Mouse (Mus musculus) liver, embryonic 13.5 days (tissue): ENCODE measurements around the gene BC034090. TPM values are rescaled to one million over a fixed set of nuclear protein-coding genes. Genes with fewer than 3 reads are reported as not detected.

Source experiments
- ATAC-seq: fragments of 200-750 bp; cut with Nextera tagmentation; 2 replicates; pipeline ENCODE4 v1.8.0; 2017; ENCODE audit warnings: low read depth, mild to moderate bottlenecking, moderate number of reproducible peaks, moderate library complexity
- DNase-seq: peaks from one replicate; pipeline ENCODE4 v3.0.0; 2022
- H3K27ac ChIP-seq: fragments of 300-500 bp; sonication (generic); 2 replicates; pipeline ENCODE4 v1.5.1; 2015; ENCODE audit warnings: moderate library complexity, mild to moderate bottlenecking, inconsistent platforms
- H3K27me3 ChIP-seq: fragments of 300-500 bp; sonication (generic); 2 replicates; pipeline ENCODE4 v1.6.1; 2015; ENCODE audit warnings: mild to moderate bottlenecking, inconsistent platforms
- H3K36me3 ChIP-seq: fragments of 300-500 bp; sonication (generic); 2 replicates; pipeline ENCODE4 v1.6.1; 2015; ENCODE audit warnings: mild to moderate bottlenecking, inconsistent platforms
- H3K4me1 ChIP-seq: fragments of 300-500 bp; sonication (generic); replicated peaks from 2 replicates; pipeline ENCODE4 v1.6.1; 2015; ENCODE audit warnings: inconsistent platforms
- H3K4me2 ChIP-seq: fragments of 300-500 bp; sonication (generic); 2 replicates; pipeline ENCODE4 v1.6.1; 2015; ENCODE audit warnings: inconsistent platforms, mild to moderate bottlenecking, moderate library complexity
- H3K4me3 ChIP-seq: fragments of 300-500 bp; sonication (generic); replicated peaks from 2 replicates; pipeline ENCODE4 v1.5.1; 2015; ENCODE audit warnings: mild to moderate bottlenecking, inconsistent platforms
- H3K9ac ChIP-seq: fragments of 300-500 bp; sonication (generic); 2 replicates; pipeline ENCODE4 v1.6.1; 2015; ENCODE audit warnings: mild to moderate bottlenecking, inconsistent platforms
- H3K9me3 ChIP-seq: fragments of 300-500 bp; sonication (generic); replicated peaks from 2 replicates; pipeline ENCODE4 v1.6.1; 2016; ENCODE audit warnings: inconsistent platforms
- WGBS: fragments of 180-500 bp; shearing (Covaris S2); methylation state at CpG from one replicate; pipeline ENCODE4 v1.1.7; 2015; ENCODE audit not compliant: insufficient replicate concordance; 5-methylcytosine and 5-hydroxymethylcytosine counted together
- polyA plus RNA-seq: library from polyadenylated mRNA; unstranded; fragments of >200 nt; fragmentation: Nextera tagmentation; extraction: Ambion mirVana; gene quantifications from 2 replicates; pipeline ENCODE4 v1.2.1, GENCODE M21; 2015

BC034090 gene
- polyA plus RNA-seq, 1 experiment from 2014 or later = 0.28 TPM

DNA sequence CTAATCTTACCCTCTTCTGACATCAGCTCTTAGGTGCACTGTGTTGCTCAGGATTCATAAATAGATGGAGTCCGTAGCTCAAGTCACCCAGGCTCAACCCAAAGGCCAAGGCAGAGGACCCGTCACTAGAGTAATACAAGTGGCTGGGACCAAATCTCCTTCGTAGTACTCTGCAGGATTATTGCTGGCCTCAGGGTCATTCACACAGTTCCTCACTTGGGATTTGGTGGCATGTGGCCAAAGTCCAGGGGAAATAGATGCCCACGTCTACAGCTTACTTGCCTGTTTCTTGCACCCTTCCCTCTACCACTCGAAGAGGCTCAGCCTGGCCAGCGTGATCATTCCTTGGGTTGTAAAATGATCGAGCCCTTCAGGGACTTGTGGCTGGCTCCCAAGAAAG, 30.3 kb downstream of the BC034090 start:
- H3K4me1 ChIP-seq = peaks cover 12% of the 10 kb centered on the region; the same call in 1 of the 2 replicates
- no peaks in the 10 kb centered on the region for H3K27me3 ChIP-seq
- no peaks in the 10 kb centered on the region for H3K9me3 ChIP-seq
- H3K36me3 ChIP-seq = no peaks in the 10 kb centered on the region
- H3K9ac ChIP-seq = no peak overlapping the region
- ATAC-seq (no peak), DNase-seq (no peak)
- no peak overlapping the region for H3K4me2 ChIP-seq
- WGBS = 76% methylated on average over 7 of the region's 7 CpGs
- H3K27ac ChIP-seq = no peak overlapping the region
- no peak overlapping the region for H3K4me3 ChIP-seq

DNA sequence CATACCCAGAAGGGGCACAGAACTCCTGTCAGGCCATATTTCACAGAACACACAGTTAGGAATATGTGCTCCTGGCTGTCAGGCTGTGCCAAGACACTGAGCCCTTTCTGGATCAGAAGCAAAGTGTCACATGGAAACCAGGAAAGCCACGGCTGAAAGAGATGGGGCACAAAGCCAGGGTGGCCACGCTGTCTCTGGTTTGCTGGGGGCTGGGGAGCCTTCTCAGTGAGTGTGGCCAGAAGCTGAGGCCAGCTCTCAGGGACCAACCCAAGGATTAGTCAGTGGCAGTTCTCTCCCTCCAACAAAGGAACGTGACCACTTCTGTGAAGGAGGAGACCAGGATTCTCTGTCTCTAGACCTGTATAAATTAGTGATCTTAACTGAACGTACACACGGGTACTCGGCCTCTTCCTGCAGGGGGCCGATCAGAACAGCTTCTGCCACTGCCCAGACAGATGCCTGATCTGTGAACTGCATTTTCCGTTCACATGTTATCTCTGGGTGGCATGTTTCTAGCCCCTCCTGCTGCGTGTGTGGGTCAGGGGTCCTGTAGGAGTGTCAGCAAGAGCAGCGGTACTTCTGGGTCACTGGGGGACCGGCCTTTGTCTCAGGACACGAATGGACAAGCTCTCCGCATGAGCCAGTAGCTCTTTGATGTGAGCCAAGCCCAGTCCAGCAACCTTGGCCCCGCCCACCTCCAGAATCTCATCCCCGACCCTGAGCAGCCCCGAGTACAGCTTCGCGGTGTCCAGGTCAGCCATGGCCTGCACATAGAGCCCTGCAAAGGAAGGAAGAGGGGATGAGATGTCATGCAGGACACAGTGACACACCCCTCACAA, 31.1 kb downstream of the BC034090 start:
- Histone ChIP-seq H3K4me3 (no peak overlapping the region), H3K4me1 (peaks cover 12% of the 10 kb centered on the region; the same call in 1 of the 2 replicates), H3K9ac (no peak overlapping the region), H3K36me3 (no peaks in the 10 kb centered on the region), H3K27ac (no peak overlapping the region), H3K9me3 (no peaks in the 10 kb centered on the region), H3K27me3 (no peaks in the 10 kb centered on the region), H3K4me2 (no peak overlapping the region)
- no peak for DNase-seq
- 47% methylated on average over 18 of the region's 18 CpGs for WGBS
- no peak for ATAC-seq

DNA sequence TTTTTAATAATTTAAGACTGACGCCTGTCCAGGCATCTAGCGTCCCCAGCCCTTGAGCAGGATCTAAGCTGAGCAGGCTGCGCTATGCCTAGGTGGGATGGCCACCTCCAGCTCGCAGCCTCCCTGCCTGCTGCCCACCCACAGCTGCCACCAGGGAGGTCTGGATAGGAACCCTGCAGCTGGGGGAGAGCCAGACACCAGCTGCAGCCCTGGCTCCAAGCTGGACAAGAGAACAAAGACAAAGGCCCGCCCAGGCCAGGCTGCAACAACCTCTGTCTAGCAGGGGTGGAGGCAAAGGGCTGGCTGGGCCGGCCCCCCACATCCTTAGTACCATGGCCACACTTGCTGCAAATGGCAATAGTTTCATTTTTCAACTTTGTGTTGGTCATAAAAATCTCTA, 31.8 kb downstream of the BC034090 start:
- Histone ChIP-seq H3K27ac (no peak overlapping the region), H3K9me3 (no peaks in the 10 kb centered on the region), H3K9ac (no peak overlapping the region), H3K4me1 (peaks cover 12% of the 10 kb centered on the region; the same call in 1 of the 2 replicates), H3K36me3 (no peaks in the 10 kb centered on the region), H3K27me3 (no peaks in the 10 kb centered on the region), H3K4me3 (no peak overlapping the region), H3K4me2 (no peak overlapping the region)
- DNase-seq = no peak
- WGBS = 58% methylated on average over 6 of the region's 6 CpGs
- ATAC-seq = no peak

DNA sequence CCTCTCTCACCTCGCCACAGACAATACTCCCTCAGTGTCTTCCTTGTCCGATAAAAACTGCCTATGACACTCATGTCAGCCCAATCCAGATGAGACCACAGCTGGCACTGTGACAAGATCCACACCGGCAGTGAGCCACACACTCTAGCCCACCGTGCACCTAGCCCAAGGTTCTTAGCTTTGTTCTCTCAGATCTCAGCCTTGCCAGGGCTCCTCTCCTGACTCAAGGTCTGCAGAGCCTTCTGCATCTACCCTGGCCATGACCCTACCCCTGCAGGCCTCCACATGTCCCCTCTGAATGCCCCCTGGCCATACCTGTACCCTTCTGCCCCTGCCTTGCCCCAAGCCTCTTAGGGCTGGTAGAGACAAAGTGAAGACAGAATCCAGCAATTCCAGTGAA, 32.2 kb downstream of the BC034090 start:
- H3K4me3 ChIP-seq = no peak overlapping the region

DNA sequence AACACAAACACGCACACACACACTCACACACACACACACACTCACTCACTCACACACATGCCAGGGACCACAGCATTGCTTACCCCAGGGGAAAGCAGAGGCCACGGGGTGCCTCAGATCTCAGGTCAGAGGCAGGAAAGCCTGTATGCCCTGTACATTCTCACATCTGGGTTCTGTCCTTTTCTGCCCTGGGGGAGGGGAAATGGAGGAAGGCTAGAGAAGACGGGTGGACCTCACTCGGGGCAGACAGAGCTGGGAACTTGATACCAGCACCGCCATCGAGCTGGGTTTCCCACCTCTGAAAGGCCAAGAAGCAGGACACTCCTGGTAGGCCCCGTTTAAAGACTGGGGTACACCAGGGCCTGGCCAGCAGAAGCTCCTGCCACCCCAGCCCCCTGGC, 33.2 kb downstream of the BC034090 start:
- no peak for DNase-seq

More for the DNA sequence above, 32.2 kb downstream of the BC034090 start:
- DNase-seq (no peak), ATAC-seq (no peak)
- Histone ChIP-seq H3K9me3 (no peaks in the 10 kb centered on the region), H3K27ac (no peak overlapping the region), H3K4me2 (no peak overlapping the region), H3K36me3 (no peaks in the 10 kb centered on the region), H3K4me1 (peaks cover 12% of the 10 kb centered on the region; the same call in 1 of the 2 replicates), H3K9ac (no peak overlapping the region), H3K27me3 (no peaks in the 10 kb centered on the region)
- 51% methylated on average over 4 of the region's 4 CpGs for WGBS

DNA sequence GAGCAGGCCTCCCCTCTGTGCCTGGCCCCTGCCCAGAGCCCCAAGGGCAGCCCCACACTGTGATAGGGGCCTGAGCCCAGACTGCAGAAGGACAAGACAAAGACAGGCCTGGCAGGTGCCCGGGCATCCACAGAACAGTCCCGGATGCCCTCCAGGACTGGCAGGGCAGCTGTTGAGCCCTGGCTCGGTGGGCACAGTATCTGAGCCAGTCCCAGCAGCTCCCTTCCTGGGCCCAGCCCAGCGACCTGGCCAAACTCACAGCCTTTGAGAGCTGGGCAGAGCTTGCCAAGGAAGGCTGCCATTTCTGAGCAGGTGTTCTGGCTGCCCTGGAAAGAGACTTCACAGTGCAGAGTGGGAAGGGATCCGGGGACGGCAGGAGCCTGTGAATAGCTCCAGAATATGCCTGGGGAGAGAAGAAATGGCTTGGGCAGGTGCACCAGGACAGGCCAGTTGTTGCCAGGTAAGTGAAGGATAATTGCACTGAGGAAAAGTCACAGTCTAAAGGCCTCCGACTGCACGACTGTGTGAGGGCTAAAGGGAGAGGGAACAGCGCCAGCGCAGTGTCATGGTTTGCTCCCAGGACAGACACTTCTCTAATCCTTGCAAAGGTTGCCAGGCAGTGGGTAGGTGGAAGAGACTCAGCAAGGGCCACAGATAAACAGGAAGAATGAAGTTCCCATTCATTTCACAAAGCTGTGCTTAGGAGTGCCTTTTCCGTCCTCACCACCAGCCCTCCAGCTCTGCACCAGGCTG, 34.1 kb downstream of the BC034090 start:
- Histone ChIP-seq H3K36me3 (0 out of 2 replicates have a peak, but pooled peaks cover 2% of the 10 kb centered on the region), H3K4me1 (peaks cover 12% of the 10 kb centered on the region; the same call in 1 of the 2 replicates), H3K4me3 (no peak overlapping the region), H3K9me3 (no peaks in the 10 kb centered on the region), H3K27ac (no peak overlapping the region), H3K27me3 (no peaks in the 10 kb centered on the region), H3K4me2 (no peak overlapping the region), H3K9ac (no peak overlapping the region)
- ATAC-seq = 0 out of 2 replicates have a peak, but pooled peaks have one; percentile 18
- WGBS = 72% methylated on average over 11 of the region's 11 CpGs
- no peak for DNase-seq

More for the DNA sequence above, 33.2 kb downstream of the BC034090 start:
- Histone ChIP-seq H3K27ac (no peak overlapping the region), H3K4me2 (no peak overlapping the region), H3K9me3 (no peaks in the 10 kb centered on the region), H3K4me1 (peaks cover 12% of the 10 kb centered on the region; the same call in 1 of the 2 replicates), H3K4me3 (no peak overlapping the region), H3K9ac (no peak overlapping the region), H3K36me3 (no peaks in the 10 kb centered on the region), H3K27me3 (no peaks in the 10 kb centered on the region)
- WGBS = 45% methylated on average over 7 of the region's 7 CpGs
- ATAC-seq = no peak

DNA sequence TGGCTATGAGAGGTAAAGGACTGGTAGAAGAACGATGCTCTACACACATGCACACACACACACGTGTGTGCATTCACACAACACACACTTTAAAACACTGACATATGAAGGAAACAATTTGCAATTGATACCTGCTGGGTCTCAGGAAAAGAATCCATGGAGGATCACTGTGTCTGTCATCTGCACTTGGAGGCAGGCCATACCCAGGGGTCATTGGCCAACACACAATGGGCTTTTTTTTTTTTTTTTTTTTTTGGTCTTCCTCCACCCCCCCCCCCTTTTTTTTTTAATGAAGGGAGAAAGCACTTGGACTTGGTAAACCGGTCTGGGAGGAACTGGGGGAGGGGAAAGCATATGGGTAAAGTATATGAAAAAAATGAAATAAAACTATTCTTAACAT, 36.4 kb downstream of the BC034090 start:
- no peak for ATAC-seq
- 0 out of 2 replicates have a peak, but pooled peaks cover 2% of the 10 kb centered on the region for H3K36me3 ChIP-seq
- no peaks in the 10 kb centered on the region for H3K9me3 ChIP-seq
- no peaks in the 10 kb centered on the region for H3K27me3 ChIP-seq
- no peak overlapping the region for H3K9ac ChIP-seq
- DNase-seq = no peak
- WGBS = 73% methylated on average over 3 of the region's 3 CpGs
- no peak overlapping the region for H3K27ac ChIP-seq
- no peak overlapping the region for H3K4me3 ChIP-seq
- peaks cover 5% of the 10 kb centered on the region; the same call in 1 of the 2 replicates for H3K4me1 ChIP-seq
- no peak overlapping the region for H3K4me2 ChIP-seq

DNA sequence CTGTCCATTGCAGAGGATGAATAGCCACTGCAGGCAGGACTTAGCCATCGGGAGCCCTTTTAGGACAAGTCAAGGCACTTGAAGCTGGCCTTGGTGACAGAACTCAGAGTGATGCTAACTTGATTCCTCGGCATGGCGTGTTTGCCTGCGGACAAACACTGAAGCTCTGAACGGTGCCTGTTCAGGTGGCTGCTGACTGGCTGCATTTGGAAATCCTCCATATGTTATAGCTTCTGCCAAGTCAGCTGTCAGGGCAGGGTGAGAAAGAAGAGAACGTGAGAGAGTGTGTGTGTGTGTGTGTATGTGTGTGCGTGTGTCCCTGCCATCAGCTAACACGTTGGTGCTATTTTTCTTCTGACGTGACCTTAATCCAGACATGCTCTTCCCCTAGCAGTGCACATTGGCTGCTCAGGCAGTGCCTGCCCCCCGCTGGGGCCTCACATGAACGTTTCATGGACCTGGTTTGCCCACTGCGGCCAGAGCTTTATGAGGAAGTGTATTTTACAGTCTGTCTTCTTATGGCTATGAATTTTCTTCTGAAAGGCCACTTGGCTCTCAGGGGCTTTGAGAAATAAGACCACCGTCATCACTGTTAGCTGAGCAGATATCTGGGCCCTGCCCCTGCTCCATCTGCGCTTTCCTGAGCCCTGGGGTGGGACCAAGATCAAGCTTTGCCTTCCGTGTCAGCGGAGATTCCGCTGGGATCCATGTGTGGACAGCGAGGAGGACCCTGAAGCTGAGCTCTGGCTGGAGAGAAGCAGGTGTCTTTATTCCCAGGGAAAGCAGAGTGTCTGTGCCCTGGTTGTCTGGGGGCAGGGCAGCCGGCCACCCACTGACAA, 38.2 kb downstream of the BC034090 start:
- no peak overlapping the region for H3K9ac ChIP-seq
- ATAC-seq (no peak), DNase-seq (no peak)

DNA sequence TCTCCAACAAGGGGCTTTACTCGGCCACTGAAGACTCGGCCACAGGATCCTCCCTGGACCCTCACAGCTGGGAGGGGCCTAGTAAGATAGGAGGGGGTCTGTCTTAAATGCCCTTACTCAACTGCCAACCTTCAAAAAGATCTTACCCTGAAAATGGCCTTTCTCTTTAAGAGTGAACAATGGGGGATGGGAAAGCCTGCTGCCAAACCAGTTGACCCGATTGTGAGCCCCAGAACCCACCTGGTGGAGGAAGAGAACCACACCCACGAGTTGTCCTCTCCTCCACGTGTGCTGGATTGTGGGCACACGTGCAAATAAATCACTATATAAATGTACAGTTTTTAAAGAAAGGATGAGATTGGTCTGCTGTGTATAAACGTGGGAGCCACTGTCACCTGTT, 38.9 kb downstream of the BC034090 start:
- H3K4me1 ChIP-seq = peaks cover 16% of the 10 kb centered on the region
- whole genome bisulfite sequencing = 54% methylated on average over 7 of the region's 7 CpGs
- no peaks in the 10 kb centered on the region for H3K9me3 ChIP-seq
- no peak overlapping the region for H3K4me3 ChIP-seq
- no peak overlapping the region for H3K27ac ChIP-seq
- H3K9ac ChIP-seq = no peak overlapping the region
- 0 out of 2 replicates have a peak, but pooled peaks cover 4% of the 10 kb centered on the region for H3K36me3 ChIP-seq
- no peak for DNase-seq
- no peaks in the 10 kb centered on the region for H3K27me3 ChIP-seq
- no peak overlapping the region for H3K4me2 ChIP-seq
- ATAC-seq = no peak

More for the DNA sequence above, 38.2 kb downstream of the BC034090 start:
- peaks cover 13% of the 10 kb centered on the region for H3K4me1 ChIP-seq
- H3K4me2 ChIP-seq = no peak overlapping the region
- no peak overlapping the region for H3K27ac ChIP-seq
- no peaks in the 10 kb centered on the region for H3K27me3 ChIP-seq
- 0 out of 2 replicates have a peak, but pooled peaks cover 2% of the 10 kb centered on the region for H3K36me3 ChIP-seq
- H3K9me3 ChIP-seq = no peaks in the 10 kb centered on the region
- H3K4me3 ChIP-seq = no peak overlapping the region
- 68% methylated on average over 19 of the region's 19 CpGs for WGBS

DNA sequence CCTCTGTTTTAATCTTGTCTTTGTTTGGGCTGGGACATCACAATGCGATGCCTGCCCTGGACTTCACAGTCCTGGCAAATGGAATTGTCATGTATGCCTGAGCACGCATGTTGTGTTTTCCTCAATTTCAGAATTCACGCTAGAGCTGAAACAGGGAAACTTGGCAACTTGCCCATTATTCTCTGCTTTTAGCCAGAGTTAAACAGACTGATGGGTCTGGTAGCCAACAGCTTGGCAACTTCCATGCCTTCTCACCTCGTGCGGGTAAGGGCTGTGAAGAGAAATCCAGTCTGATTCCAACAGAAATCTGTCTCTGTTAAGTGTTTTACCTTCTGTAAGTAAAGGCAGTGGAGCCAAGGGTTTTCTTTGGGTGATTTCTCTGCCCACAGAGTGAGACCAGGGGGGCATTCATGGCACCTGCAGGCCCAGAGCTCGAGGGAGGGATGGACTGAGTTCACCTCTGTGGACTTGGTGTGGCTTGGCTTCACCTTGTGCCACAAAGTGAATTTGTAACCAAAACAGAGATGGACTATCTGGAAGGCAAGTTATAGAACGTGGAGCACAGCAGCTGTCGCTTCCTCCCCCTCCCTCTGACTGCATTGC, 39.6 kb downstream of the BC034090 start:
- H3K9me3 ChIP-seq = no peaks in the 10 kb centered on the region
- no peak overlapping the region for H3K9ac ChIP-seq
- no peak for DNase-seq
- no peaks in the 10 kb centered on the region for H3K27me3 ChIP-seq
- 0 out of 2 replicates have a peak, but pooled peaks cover 4% of the 10 kb centered on the region for H3K36me3 ChIP-seq
- peaks cover 14% of the 10 kb centered on the region for H3K4me1 ChIP-seq
- H3K4me3 ChIP-seq = no peak overlapping the region
- no peak for ATAC-seq
- H3K4me2 ChIP-seq = no peak overlapping the region
- WGBS = 77% methylated on average over 8 of the region's 8 CpGs
- no peak overlapping the region for H3K27ac ChIP-seq
